Mouse (Mus musculus) left cerebral cortex, postnatal 25 days (tissue): ENCODE results near the gene Vmn1r21. TPM values are rescaled to one million over a fixed set of nuclear protein-coding genes. Genes with fewer than 3 reads are reported as not detected.

ENCODE experiments used
- total RNA-seq, 2 experiments: library from RNA; stranded (reverse); gene quantifications; 2 replicates each; pipeline ENCODE4 v1.2.3; 2021

The Vmn1r21 gene
- total RNA-seq, 2 experiments from 2014 or later, result not detected

Other genes starting within 250 kb of the Vmn1r21 start
- gene Pyurf, start 158.3 kb downstream of the Vmn1r21 start, total RNA-seq, result 1 to 10 TPM; 8.4 to 9.4 TPM
- 100 to 1,000 TPM; 120 to 128 TPM for gene Lancl2, start 147.8 kb downstream of the Vmn1r21 start, total RNA-seq
- gene Vopp1, start 25.2 kb downstream of the Vmn1r21 start, total RNA-seq, result 100 to 1,000 TPM; 150 to 151 TPM
- gene Vmn1r22, start 57.7 kb upstream of the Vmn1r21 start, total RNA-seq, result not detected
- gene Vmn1r23, start 76.5 kb upstream of the Vmn1r21 start, total RNA-seq, result not detected
- gene Vmn1r24, start 111.2 kb upstream of the Vmn1r21 start, total RNA-seq, result not detected
- gene Vmn1r25, start 130.5 kb upstream of the Vmn1r21 start, total RNA-seq, result not detected
- not detected for gene Vmn1r26, start 164.8 kb upstream of the Vmn1r21 start, total RNA-seq